Mouse (Mus musculus): ENCODE measurements around the gene Apol7e.

- TF ChIP-seq POLR2A (IDR thresholded peaks at IDR 0.05; ENCODE audit: borderline replicate concordance, extremely low read depth, insufficient read depth, insufficient read length, poor library complexity, severe bottlenecking) (no peak), CTCF (IDR thresholded peaks at IDR 0.05; ENCODE audit: borderline replicate concordance, extremely low read depth, insufficient read depth, insufficient read length) (no peak)
Measured at GRCm38 (mm10) chr15:77755132-77755531, 56.5 kb downstream of the Apol7e start.
